Mouse (Mus musculus): ENCODE data around the gene Lcor. TPM values are rescaled to one million over a fixed set of nuclear protein-coding genes. Genes with fewer than 3 reads are reported as not detected.

The Lcor gene
- polyA plus RNA-seq, 1 experiment from 2014 or later, result 7.9 TPM

DNA sequence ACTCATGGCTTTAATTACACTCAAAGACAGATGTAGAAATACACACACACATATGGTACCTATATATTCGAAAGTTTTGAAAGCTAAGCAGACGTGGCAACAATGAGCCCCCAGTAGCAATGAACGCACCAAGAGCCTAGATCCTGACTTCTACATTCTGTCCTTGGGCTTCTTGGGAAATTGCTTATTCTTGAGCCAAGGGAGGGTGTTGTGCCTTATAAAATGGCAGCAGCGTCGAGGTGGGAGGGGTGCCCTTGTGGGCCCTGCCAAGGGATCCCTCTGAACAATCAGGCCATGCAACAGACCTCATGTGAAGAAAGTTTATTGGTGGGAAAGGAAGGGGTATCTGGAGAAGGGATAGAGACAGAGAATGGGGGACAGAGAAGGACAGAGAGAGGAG lies 18.6 kb upstream of the Lcor start:
- ATAC-seq (no peak), DNase-seq (no peak)
- Histone ChIP-seq H3K36me3 (replicated peaks; ENCODE audit: insufficient read depth, low read length) (no peaks in the 10 kb centered on the region), H3K4me2 (ENCODE audit: low read depth, low read length) (no peak overlapping the region), H3K4me3 (ENCODE audit: low read depth, low read length) (no peak overlapping the region), H3K27ac (ENCODE audit: low read depth) (no peak overlapping the region), H3K9ac (replicated peaks) (no peak overlapping the region), H3K9me3 (ENCODE audit: low read length) (no peaks in the 10 kb centered on the region), H3K4me1 (ENCODE audit: insufficient read depth) (no peaks in the 10 kb centered on the region), H3K27me3 (ENCODE audit: insufficient read depth, low read length) (no peaks in the 10 kb centered on the region)
- TF ChIP-seq EP300 (IDR thresholded peaks at IDR 0.05; ENCODE audit: low read depth), result no peak
- TF ChIP-seq CTCF (IDR thresholded peaks at IDR 0.05; ENCODE audit: low read depth), result no peak
- 85% methylated on average over 5 of the region's 5 CpGs for WGBS (ENCODE audit: insufficient replicate concordance)

DNA sequence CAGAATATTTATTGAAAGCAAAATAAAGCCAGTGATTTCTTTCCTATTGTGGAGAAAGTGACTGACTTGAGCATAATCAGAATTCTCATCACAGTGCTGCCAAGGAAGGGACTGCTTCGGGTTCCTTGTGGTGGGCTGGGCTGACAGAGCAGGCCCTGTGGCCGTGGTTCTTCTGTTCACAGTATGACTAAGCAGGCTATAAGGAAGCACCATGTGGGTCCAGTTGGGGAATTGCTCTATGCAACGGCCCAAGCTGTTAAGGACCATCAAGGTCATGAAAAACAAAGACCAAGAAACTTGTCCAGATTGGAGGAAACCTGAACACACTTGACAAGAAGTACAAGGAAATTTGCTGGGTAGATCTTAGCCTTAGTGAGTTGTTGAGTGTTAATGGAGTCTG lies 16.0 kb upstream of the Lcor start:
- ATAC-seq, result no peak
- DNase-seq, result no peak
- no peak overlapping the region for H3K9ac ChIP-seq (replicated peaks)
- H3K27ac ChIP-seq (ENCODE audit: low read depth), result no peak overlapping the region
- no peaks in the 10 kb centered on the region for H3K27me3 ChIP-seq (ENCODE audit: insufficient read depth, low read length)
- no peak overlapping the region for H3K4me3 ChIP-seq (ENCODE audit: low read depth, low read length)
- no peaks in the 10 kb centered on the region for H3K9me3 ChIP-seq (ENCODE audit: low read length)
- H3K4me1 ChIP-seq (ENCODE audit: insufficient read depth), result no peaks in the 10 kb centered on the region
- no peak for TF ChIP-seq CTCF (IDR thresholded peaks at IDR 0.05; ENCODE audit: low read depth)
- TF ChIP-seq EP300 (IDR thresholded peaks at IDR 0.05; ENCODE audit: low read depth), result no peak
- no peaks in the 10 kb centered on the region for H3K36me3 ChIP-seq (replicated peaks; ENCODE audit: insufficient read depth, low read length)
- 67% methylated on average over 3 of the region's 3 CpGs for WGBS (ENCODE audit: insufficient replicate concordance)
- H3K4me2 ChIP-seq (ENCODE audit: low read depth, low read length), result no peak overlapping the region

DNA sequence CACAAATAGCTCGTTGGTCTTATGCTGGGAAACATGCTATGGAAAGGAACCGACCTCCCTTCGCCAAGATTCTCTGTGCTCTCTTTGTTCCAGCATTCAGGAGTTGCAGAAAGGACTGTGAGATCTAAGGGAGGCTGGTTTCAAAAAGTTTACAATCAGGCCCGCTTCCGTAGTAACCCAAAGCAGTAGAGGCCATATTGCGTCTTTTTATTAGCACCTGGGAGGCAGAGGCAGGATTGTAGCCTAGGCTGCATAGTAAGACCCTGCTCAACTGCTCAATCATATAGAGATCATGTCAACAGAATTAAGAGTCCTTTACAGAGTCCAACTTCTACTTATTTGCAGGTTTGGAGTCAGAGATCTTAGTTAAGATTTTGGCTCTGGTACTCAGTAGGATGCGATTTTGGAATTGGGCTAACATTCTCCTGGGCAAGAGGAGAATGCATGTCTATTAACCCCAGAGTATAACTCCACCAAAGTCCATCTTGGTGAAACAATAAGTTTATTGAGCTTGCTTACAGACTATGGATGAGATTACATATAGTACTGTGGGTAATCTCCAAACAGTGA lies 8.8 kb upstream of the Lcor start:
- Histone ChIP-seq H3K27ac (ENCODE audit: low read depth) (peak overlapping the region; percentile 78; the same call in 1 of the 2 replicates), H3K4me2 (ENCODE audit: low read depth, low read length) (no peak overlapping the region), H3K9me3 (ENCODE audit: low read length) (no peaks in the 10 kb centered on the region), H3K4me1 (ENCODE audit: insufficient read depth) (peaks cover 7% of the 10 kb centered on the region; the same call in 1 of the 2 replicates), H3K36me3 (replicated peaks; ENCODE audit: insufficient read depth, low read length) (no peaks in the 10 kb centered on the region), H3K4me3 (ENCODE audit: low read depth, low read length) (no peak overlapping the region), H3K27me3 (ENCODE audit: insufficient read depth, low read length) (no peaks in the 10 kb centered on the region), H3K9ac (replicated peaks) (no peak overlapping the region)
- no peak for TF ChIP-seq EP300 (IDR thresholded peaks at IDR 0.05; ENCODE audit: low read depth)
- no peak for TF ChIP-seq CTCF (IDR thresholded peaks at IDR 0.05; ENCODE audit: low read depth)
- WGBS (ENCODE audit: insufficient replicate concordance), result 84% methylated on average over 7 of the region's 7 CpGs
- ATAC-seq (no peak), DNase-seq (no peak)

DNA sequence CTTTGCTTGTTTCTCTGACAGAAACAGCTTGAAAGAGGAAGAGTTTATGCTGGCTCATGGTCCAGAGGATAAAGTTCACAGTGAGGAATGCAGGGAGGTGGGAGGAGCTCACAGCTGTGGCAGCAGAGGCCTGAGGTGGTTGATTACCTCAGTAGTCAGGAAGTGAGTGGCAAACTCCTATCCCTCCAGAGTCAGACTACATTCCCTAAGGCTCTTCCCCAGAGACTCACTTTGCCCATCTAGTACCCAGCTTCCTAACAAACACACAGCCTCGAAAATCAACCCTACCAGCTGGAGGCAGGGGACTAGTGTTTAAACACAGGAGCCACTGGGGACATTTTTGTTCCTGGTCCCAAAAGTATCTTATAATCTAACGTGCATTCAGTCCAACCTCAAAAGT lies 7.5 kb upstream of the Lcor start:
- DNase-seq (peak; percentile 47), ATAC-seq (peak; percentile 86)
- Histone ChIP-seq H3K4me3 (ENCODE audit: low read depth, low read length) (no peak overlapping the region), H3K9ac (replicated peaks) (no peak overlapping the region), H3K4me1 (ENCODE audit: insufficient read depth) (peaks cover 7% of the 10 kb centered on the region; the same call in 1 of the 2 replicates), H3K36me3 (replicated peaks; ENCODE audit: insufficient read depth, low read length) (no peaks in the 10 kb centered on the region), H3K4me2 (ENCODE audit: low read depth, low read length) (peak overlapping the region; percentile 30; the same call in 1 of the 2 replicates), H3K27me3 (ENCODE audit: insufficient read depth, low read length) (no peaks in the 10 kb centered on the region), H3K27ac (ENCODE audit: low read depth) (peak overlapping the region; percentile 78), H3K9me3 (ENCODE audit: low read length) (no peaks in the 10 kb centered on the region)
- 35% methylated on average over 2 of the region's 2 CpGs for WGBS (ENCODE audit: insufficient replicate concordance)
- TF ChIP-seq EP300 (IDR thresholded peaks at IDR 0.05; ENCODE audit: low read depth) (no peak), CTCF (IDR thresholded peaks at IDR 0.05; ENCODE audit: low read depth) (no peak)

DNA sequence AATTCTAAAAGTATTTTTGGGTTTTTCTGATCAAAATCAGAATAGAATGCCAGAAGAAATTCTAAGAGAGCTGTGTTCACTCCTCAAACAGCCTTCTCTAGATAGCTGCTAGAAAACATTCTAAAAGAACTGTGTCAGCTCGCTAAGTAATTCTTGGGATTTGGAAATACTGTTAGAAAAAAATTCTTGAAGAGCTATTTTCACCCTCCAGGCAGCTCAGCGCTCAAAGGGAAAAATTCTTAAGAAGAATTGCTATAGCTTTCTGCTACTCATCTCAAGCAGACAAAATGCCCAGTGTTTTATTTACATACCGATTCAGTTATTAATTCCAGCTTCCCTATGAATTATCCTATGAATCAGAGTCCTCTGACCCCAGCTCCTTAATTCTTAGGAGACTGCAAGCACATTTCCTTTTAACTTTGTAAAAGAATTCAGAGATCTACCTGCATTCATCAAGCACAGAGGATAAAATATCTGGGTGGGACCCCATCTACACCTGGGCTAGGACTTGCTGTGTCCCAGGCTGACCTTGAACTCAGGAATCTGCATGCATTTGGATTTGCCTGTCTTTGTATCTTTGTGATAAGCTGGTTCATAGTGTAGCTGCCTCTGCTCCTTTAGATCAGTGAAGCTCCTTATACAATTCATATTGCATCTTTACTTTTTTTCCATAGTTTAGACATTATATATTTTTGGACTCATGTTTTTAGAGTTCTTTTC lies 5.7 kb upstream of the Lcor start:
- no peak overlapping the region for H3K27ac ChIP-seq (ENCODE audit: low read depth)

DNA sequence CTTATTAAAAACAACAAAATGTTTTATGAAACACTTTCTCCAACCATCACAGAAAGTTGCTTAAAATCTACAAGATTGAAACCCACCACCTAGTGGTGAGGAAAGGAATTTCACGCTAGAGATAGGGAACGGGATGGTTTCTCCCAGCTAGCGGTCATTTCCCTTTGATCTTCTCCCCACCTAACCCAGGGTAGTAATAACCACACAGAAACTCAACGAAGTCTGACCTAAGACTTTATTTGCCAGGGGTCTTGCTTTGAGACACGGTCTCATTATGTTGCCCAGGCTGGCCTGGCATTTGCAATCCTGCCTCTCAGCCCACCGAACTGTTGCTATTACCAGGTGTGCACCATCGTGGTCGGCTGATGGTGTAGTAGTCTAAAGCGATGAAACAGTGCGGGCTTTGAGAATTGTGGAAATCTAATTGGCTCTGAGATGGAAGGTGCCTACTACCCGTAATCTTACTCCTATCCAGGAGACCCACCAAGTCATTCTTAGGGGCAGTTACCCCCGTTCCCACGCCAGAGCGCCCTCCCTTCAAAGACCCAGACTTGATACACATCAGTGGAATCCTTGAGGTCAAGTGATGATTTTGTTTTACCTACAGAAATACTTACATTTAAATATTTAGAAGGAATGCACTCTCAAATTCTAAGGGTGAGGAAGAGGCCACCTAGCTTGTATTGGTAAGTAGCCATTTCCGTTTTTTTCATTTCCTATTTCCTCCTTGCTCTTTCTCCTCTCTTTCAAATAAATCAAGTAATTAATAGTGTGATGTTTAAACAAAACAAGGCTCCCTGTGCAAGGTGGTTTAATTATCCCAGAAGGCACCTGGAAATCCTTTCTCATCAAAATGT lies 1.2 kb upstream of the Lcor start:
- peak; percentile 49 for DNase-seq
- peak overlapping the region; percentile 99 for H3K27ac ChIP-seq (ENCODE audit: low read depth)
- H3K36me3 ChIP-seq (replicated peaks; ENCODE audit: insufficient read depth, low read length), result no peaks in the 10 kb centered on the region
- H3K4me1 ChIP-seq (ENCODE audit: insufficient read depth), result peaks cover 7% of the 10 kb centered on the region; the same call in 1 of the 2 replicates
- H3K27me3 ChIP-seq (ENCODE audit: insufficient read depth, low read length), result no peaks in the 10 kb centered on the region
- peak; percentile 87 for TF ChIP-seq CTCF (IDR thresholded peaks at IDR 0.05; ENCODE audit: low read depth)
- no peak for TF ChIP-seq EP300 (IDR thresholded peaks at IDR 0.05; ENCODE audit: low read depth)
- ATAC-seq, result no peak
- H3K9ac ChIP-seq (replicated peaks), result peak overlapping the region; percentile 91
- H3K4me3 ChIP-seq (ENCODE audit: low read depth, low read length), result peak overlapping the region; percentile 78
- 7% methylated on average over 15 of the region's 15 CpGs for WGBS (ENCODE audit: insufficient replicate concordance)
- H3K9me3 ChIP-seq (ENCODE audit: low read length), result no peaks in the 10 kb centered on the region
- H3K4me2 ChIP-seq (ENCODE audit: low read depth, low read length), result peak overlapping the region; percentile 94

More for the DNA sequence above, 5.7 kb upstream of the Lcor start:
- TF ChIP-seq CTCF (IDR thresholded peaks at IDR 0.05; ENCODE audit: low read depth) (no peak), EP300 (IDR thresholded peaks at IDR 0.05; ENCODE audit: low read depth) (no peak)
- Histone ChIP-seq H3K4me3 (ENCODE audit: low read depth, low read length) (no peak overlapping the region), H3K4me2 (ENCODE audit: low read depth, low read length) (no peak overlapping the region), H3K36me3 (replicated peaks; ENCODE audit: insufficient read depth, low read length) (no peaks in the 10 kb centered on the region), H3K9me3 (ENCODE audit: low read length) (no peaks in the 10 kb centered on the region), H3K9ac (replicated peaks) (no peak overlapping the region), H3K27me3 (ENCODE audit: insufficient read depth, low read length) (no peaks in the 10 kb centered on the region), H3K4me1 (ENCODE audit: insufficient read depth) (peaks cover 14% of the 10 kb centered on the region)
- DNase-seq, result no peak
- 82% methylated on average over 3 of the region's 3 CpGs for WGBS (ENCODE audit: insufficient replicate concordance)
- ATAC-seq, result no peak

All from liver, postnatal 0 days (tissue).